Mouse (Mus musculus) megakaryocyte progenitor cell, adult 5-6 weeks (primary cell): ENCODE measurements at regions not wholly inside any gene's neighbourhood (a gene's known extent, or its start where the extent isn't known, plus 50 kb on each side); places are given as distances from the start of the nearest gene placed in this dataset.
"Not testable (repeated sequence)": the region's sequence is repeated elsewhere in the genome, so short reads cannot be mapped to it uniquely, and the experiment has no call there.

Experiments used
- ATAC-seq: replicated peaks from 2 replicates; pipeline ENCODE4 v1.8.0; 2016; ENCODE audit warnings: mild to moderate bottlenecking, moderate TSS enrichment, inconsistent platforms; ENCODE audit not compliant: poor library complexity

GRCm38 (mm10) chr13:88459474-88460173 lies 361.6 kb upstream of the Edil3 start:
- ATAC-seq = peak; percentile 99

DNA sequence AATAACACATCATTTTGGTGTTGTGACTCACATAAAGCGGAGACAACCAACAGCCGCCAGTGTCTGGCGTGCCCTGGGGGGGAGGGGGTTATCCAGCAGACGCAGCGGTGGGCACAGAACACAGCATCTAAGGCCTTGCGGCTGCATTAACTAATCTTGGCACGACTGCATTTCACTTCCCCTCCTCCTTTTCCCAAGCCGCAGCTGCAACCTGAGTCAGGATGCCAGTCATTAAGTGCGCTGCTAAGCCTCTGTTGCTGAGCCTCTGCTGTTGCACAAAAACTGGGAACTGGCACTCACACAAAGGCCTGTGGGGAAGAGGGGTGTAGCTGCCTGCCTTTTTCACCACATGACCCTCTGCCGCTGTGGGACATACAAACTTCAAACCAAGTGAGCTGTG lies 331.2 kb upstream of the Edil3 start:
- ATAC-seq = no peak

DNA sequence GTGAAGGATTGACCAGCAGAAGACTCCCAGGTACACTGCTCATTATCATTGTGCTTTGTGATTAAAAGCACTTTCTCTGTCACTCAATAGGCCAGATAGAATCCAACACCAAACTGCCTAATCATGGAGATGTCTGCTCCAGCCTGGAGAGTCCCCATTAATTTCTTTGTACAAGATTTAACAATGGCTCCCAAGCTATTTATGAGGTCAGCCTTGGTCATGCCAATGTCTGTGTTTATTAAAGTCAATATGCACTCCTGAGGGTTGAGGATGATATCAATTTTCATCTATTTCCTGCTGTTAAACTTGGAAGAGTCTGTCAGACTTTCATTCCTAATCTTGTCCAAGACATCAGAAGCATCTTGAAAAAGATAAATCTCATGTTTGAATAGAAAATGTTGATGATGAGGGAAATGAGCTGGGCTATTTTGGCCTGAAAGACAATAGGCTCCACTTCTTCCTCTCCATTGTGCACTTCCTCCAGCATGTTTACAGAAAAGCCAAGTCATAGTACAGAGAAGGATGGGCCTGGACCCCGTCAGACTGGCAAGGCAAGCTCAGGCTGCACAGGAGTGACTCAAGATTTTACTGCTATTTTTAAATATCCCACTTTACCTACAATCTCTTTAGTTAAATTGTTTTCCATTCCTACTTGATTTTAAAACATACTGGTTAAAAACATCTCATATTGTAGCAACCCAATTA lies 310.3 kb upstream of the Edil3 start:
- ATAC-seq = no peak

DNA sequence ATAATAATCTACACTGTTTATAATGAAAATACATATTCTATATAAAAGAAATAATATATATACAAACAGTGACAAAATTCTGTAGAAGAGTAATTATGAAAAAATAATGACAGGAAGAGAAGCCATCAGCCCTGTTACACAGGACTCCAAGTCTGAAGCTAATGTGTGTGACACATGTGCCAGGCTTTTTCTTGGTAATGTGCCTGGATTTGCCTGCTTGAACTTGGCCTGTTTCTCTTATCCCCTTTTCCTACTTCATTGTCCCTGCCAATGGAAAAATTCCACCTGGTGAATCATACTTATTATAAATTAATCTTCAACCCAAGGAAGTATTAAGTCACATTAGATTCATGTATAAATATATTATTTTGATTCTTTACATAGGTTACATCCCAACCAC lies 286.5 kb upstream of the Edil3 start:
- ATAC-seq = no peak

DNA sequence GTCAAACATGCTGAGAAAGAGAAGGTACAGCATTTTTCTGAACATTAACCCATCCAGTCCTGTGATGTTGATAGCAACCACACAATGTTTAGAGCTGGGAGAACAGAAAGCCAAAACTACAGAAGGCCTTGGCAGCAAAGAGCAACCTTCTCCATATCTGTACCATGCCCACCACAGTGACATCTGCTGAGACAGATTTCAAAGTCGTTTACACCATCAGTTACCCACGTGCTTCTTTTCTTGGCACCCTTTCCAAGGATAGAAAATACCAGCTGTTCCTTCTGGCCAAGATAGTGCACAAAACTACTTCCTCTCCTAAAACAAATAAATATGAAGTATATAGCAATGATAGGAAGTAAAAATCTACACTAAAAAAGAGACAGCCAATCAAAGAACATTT lies 266.8 kb upstream of the Edil3 start:
- ATAC-seq = no peak

DNA sequence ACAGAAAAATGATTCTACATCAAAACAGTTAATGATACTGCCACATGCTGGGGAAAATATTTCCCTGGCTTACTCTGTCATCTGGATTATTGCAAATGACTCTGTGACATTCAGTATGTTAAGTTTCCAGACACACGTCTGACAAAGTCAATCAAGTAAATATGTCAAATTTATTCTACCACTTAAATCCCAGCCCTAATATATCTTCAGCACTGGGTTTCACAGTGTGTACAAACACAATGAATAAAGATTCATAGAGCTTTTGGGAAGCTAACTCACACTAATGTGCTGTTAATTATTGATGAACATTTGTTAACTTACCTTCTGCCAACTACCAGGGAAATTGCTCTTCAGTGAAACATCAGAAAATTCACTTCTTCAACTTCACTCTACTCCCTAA lies 256.3 kb upstream of the Edil3 start:
- no peak for ATAC-seq

DNA sequence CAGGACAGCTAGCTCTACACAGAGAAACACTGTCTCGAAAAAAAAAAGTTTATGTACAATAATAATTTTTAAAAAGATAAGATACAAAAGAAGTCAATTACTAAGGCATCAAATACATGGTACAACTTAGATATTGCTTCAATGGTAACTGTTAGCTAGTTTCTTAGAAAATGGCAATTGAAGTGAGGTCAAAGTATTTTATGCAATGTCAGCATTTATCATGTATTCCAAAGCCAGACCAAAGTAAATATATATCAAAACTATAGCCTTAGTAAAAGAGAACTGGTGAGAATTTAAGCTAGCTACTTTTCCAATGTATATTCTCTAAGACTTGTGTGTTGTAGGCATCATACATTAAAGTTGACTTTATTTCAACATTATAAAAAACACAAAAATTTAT lies 219.0 kb upstream of the Edil3 start:
- ATAC-seq = no peak

DNA sequence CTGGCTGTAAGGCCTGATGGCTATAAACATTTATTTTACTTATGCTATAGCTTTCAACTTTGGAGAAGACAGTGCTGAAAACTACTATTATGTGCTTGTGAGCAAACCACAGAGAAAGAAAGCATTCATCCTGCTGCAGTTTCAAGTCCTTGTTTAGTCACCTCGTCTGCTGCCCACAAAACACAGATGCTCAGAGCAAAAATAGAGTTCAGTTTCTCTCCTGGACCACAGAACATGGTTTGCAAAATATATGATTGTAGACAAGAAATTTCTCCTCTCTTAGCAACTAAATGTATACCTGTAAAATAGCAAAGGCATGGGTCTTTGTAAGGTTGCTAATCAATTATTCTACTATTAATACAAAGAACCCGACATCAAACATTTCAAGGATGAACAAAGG lies 210.7 kb upstream of the Edil3 start:
- ATAC-seq = no peak

DNA sequence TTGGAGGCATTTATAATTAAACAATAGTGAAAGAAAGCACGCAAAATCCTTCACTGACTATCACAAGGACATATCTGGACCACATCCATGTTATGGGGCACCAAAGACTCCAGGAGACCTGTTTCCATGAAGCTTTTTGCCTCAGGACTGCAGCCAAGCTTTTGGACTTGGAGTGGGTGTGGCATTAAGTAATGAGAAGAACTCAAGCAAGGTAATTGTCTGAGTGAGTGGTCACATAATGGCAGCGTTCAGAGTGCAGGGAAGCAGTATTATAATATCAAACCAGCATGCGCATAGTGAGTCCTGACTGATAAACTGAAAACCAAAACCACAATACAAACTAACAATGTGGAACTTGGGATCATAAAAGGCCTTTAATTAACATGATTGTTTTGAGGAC lies 208.0 kb upstream of the Edil3 start:
- ATAC-seq = no peak

- no peak for ATAC-seq
These were observed 171.1 kb upstream of the Edil3 start for GRCm38 (mm10) chr13:88650135-88650534.

- ATAC-seq = no peak
These were observed 170.2 kb upstream of the Edil3 start for GRCm38 (mm10) chr13:88651036-88651435.

DNA sequence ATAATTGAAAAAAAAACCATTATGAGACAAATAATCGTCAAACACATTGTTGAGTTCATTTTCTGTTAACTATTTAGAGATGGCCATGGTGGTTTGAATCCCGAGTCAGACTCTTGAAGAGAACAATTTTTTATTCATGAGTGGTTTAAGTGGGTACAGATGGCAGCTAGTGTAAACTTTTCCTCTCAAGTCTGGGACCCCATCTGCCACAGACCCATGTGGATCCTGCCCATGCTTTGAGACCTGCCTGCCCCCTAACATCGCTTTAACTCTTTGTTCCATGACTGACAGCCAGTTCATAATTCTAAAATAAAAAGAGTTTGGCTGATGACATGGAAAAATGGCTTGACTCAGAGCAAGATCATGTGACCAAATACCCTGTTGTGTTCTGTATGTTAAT lies 166.2 kb upstream of the Edil3 start:
- ATAC-seq = no peak

DNA sequence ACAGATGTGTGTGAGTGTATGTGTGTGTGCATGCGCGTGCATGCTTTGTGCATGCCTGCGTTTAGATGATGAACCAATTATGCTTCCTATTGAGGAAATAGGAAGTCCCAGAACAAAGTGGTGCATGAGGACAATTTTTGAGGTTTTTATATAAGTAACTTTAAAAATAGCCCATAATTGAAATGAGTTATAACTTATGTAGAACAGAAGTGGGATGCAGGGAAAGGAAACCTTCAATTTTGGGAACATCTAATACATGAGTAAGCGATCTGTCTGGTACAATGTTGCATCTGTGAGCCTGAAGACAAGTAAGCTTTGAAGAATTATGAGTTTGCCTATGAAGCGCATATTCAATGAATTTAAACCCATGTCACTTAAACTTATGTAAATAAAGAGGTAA lies 145.4 kb upstream of the Edil3 start:
- ATAC-seq = no peak

- ATAC-seq = no peak
These were observed 116.7 kb upstream of the Edil3 start for GRCm38 (mm10) chr13:88704526-88704925.

- ATAC-seq = not testable (repeated sequence)
These were observed 91.6 kb upstream of the Edil3 start for GRCm38 (mm10) chr13:88729626-88730025.

GRCm38 (mm10) chr13:88749916-88750315 lies 71.4 kb upstream of the Edil3 start:
- no peak for ATAC-seq
